Mouse (Mus musculus) embryonic facial prominence, embryonic 11.5 days (tissue): ENCODE measurements around the gene Usp22. TPM values are rescaled to one million over a fixed set of nuclear protein-coding genes. Genes with fewer than 3 reads are reported as not detected.

ENCODE experiments used
- ATAC-seq: fragments of 200-750 bp; cut with Nextera tagmentation; replicated peaks from 2 replicates; pipeline ENCODE4 v1.8.0; 2017; ENCODE audit warnings: low read depth; ENCODE audit not compliant: insufficient number of reproducible peaks, low FRiP score, low TSS enrichment
- DNase-seq: peaks from one replicate; pipeline ENCODE4 v3.0.0-alpha.2; 2015; ENCODE audit warnings: low spot score
- H3K27ac ChIP-seq: fragments of 300-500 bp; sonication (generic); replicated peaks from 2 replicates; pipeline ENCODE4 v1.5.1; 2014; ENCODE audit warnings: mild to moderate bottlenecking, low read depth, low read length, control low read depth
- H3K27me3 ChIP-seq: fragments of 300-500 bp; sonication (generic); 2 replicates; pipeline ENCODE4 v1.6.1; 2014; ENCODE audit warnings: mild to moderate bottlenecking, low read length, moderate library complexity, mixed read lengths; ENCODE audit not compliant: control insufficient read depth, insufficient read depth
- H3K36me3 ChIP-seq: fragments of 300-500 bp; sonication (generic); replicated peaks from 2 replicates; pipeline ENCODE4 v1.6.1; 2014; ENCODE audit warnings: low read depth, mild to moderate bottlenecking, low read length, moderate library complexity, mixed read lengths; ENCODE audit not compliant: control insufficient read depth, insufficient read depth
- H3K4me1 ChIP-seq: fragments of 300-500 bp; sonication (generic); 2 replicates; pipeline ENCODE4 v1.6.1; 2014; ENCODE audit warnings: low read length, mixed read lengths; ENCODE audit not compliant: control insufficient read depth, insufficient read depth
- H3K4me2 ChIP-seq: fragments of 300-500 bp; sonication (generic); 2 replicates; pipeline ENCODE4 v1.6.1; 2014; ENCODE audit warnings: low read depth, mild to moderate bottlenecking, control low read depth, low read length, moderate library complexity
- H3K4me3 ChIP-seq: fragments of 300-500 bp; sonication (generic); 2 replicates; pipeline ENCODE4 v1.5.1; 2014; ENCODE audit warnings: low read depth, low read length, control low read depth
- H3K9ac ChIP-seq: fragments of 300-500 bp; sonication (generic); replicated peaks from 2 replicates; pipeline ENCODE4 v1.6.1; 2014; ENCODE audit warnings: mild to moderate bottlenecking, control low read depth, low read length
- H3K9me3 ChIP-seq: fragments of 300-500 bp; sonication (generic); replicated peaks from 2 replicates; pipeline ENCODE4 v1.6.1; 2016; ENCODE audit warnings: mild to moderate bottlenecking, low read length, inconsistent platforms, mixed read lengths; ENCODE audit not compliant: control insufficient read depth
- WGBS: fragments of 180-500 bp; shearing (Covaris S2); extraction: QIAGEN DNeasy Blood & Tissue Kit; methylation state at CpG from one replicate; pipeline ENCODE4 v1.1.7; 2014; 5-methylcytosine and 5-hydroxymethylcytosine counted together
- polyA plus RNA-seq: library from polyadenylated mRNA; unstranded; fragments of >200 nt; fragmentation: Nextera tagmentation; extraction: Ambion mirVana; gene quantifications from 2 replicates; pipeline ENCODE4 v1.2.1, GENCODE M21; 2014

Gene Usp22
- polyA plus RNA-seq, 1 experiment from 2014 or later: 222 TPM

DNA sequence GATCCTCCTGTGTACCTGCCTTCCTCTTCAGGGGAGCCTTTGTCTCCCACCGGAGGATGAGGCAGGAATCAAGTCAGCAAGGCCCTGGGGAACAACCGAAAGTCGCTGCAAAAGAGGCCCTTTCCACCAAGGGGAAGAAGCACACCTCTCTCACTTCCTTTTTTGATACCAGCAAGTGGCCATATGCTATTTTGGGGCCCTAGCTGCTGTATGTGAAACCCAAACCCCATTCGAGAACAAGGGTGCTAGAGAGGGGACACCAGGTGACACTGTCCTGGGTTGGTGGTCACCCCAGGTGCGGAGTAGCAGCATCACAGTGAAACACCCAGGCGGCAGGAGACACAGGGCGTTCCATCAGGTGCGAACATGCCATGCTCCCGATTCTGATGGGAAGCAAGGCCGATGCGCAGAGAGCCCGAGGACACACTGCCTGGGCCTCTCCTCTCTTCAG is 65.9 kb downstream of the Usp22 start:
- no peaks in the 10 kb centered on the region for H3K27me3 ChIP-seq
- no peaks in the 10 kb centered on the region for H3K9me3 ChIP-seq
- H3K4me3 ChIP-seq: no peak overlapping the region
- WGBS: 87% methylated on average over 12 of the region's 12 CpGs
- no peak overlapping the region for H3K4me2 ChIP-seq
- H3K4me1 ChIP-seq: no peaks in the 10 kb centered on the region
- no peaks in the 10 kb centered on the region for H3K36me3 ChIP-seq
- H3K9ac ChIP-seq: no peak overlapping the region
- no peak overlapping the region for H3K27ac ChIP-seq
- DNase-seq: no peak
- no peak for ATAC-seq

DNA sequence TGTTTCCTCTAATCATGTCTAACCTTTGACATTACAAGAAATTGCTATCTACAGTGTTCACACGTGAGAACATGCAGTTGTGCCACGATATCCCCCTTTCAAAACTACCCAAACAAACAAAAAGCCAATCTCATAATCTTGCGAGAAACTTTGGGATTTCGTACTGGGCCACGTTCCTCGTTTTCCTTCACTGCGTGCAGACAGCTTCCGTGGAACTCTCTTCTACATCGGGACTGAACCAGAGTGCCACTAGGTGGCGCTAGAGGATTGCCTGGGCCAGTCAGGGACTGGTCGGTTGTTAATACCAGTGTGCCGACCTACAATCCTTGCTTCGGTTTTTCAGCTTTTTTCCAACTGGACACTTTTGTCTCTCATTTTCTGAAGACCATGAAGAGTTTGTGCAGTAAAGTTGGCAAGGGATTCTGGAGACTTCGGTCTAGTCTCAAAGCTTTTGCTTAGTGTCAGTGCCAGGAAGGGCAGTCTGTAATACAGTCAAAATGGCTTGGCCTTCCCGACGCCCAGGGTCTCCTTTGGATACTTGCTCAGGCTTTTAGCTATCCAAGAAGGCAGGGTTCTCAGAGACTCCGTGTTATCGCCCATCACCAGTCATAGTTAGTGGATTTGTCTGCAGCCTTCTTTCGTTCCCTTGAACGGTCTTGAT is 70.5 kb downstream of the Usp22 start:
- no peaks in the 10 kb centered on the region for H3K36me3 ChIP-seq
- no peak overlapping the region for H3K4me3 ChIP-seq
- no peaks in the 10 kb centered on the region for H3K27me3 ChIP-seq
- no peaks in the 10 kb centered on the region for H3K4me1 ChIP-seq
- no peak overlapping the region for H3K9ac ChIP-seq
- no peak overlapping the region for H3K4me2 ChIP-seq
- H3K9me3 ChIP-seq: no peaks in the 10 kb centered on the region
- ATAC-seq: peak; percentile 89; the same call in 1 of the 2 replicates
- peak; percentile 96 for DNase-seq
- H3K27ac ChIP-seq: no peak overlapping the region
- 20% methylated on average over 20 of the region's 20 CpGs for WGBS

DNA sequence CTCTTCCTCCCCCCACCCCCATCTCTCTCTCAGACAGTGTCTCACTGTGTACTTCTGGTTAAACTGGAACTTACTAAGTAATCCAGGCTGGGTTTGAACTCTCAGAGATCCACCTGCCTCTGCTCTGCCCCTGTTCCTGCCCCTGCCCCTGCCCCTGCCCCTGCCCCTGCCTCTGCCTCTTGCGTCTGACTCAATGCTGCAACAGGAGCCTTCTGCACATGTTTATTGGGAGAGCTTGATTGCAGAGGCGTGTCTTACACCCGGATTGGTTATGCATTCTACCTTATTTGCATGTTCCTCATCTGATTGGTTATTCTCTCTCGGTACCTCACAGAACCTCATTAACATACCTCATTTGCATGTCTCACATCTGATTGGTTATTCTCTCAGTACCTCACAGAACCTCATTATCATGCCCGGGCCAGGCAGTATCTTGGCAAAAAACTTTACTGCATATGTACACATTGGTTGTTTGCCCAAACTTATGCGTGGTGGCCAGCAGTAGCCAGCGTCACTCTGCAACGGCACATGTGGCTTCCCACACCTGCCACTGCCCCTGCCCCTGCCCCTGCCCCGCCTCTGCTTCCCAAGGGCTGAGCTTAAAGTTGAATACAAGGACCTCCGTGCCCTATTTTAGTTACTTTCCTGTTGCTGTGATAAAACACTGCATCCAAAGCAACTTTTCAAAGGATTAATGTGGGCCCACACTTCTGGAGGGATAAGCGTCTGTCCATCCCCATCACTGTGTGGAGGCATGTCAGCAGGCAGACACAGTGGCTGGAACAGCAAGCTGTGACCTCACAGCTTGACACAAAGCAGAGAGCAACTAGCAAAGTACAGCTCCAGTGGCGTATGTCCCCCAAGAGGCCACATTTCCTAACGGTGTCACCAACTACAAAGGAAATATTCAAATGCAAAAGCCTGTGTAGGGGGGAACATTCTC is 72.2 kb downstream of the Usp22 start:
- no peak for ATAC-seq
- no peaks in the 10 kb centered on the region for H3K9me3 ChIP-seq

More for the DNA sequence above, 72.2 kb downstream of the Usp22 start:
- Histone ChIP-seq H3K9ac (no peak overlapping the region), H3K4me3 (no peak overlapping the region), H3K4me1 (no peaks in the 10 kb centered on the region), H3K27me3 (no peaks in the 10 kb centered on the region), H3K4me2 (no peak overlapping the region), H3K36me3 (no peaks in the 10 kb centered on the region), H3K27ac (no peak overlapping the region)
- 67% methylated on average over 12 of the region's 13 CpGs for WGBS
- no peak for DNase-seq

Other genes with a start within 250 kb of the Usp22 start
- 50.4 and 58.1 TPM in 2 replicates for gene Map2k3, start 243.0 kb downstream of the Usp22 start, polyA plus RNA-seq
- 2.4 and 2.7 TPM in 2 replicates for gene Kcnj12, start 152.5 kb downstream of the Usp22 start, polyA plus RNA-seq
- gene Tnfrsf13b, start 48.3 kb downstream of the Usp22 start, polyA plus RNA-seq: 0.81 and 1.5 TPM in 2 replicates
- not detected in 2 replicates for gene Aldh3a1, start 32.5 kb upstream of the Usp22 start, polyA plus RNA-seq
- gene Aldh3a2, start 92.4 kb upstream of the Usp22 start, polyA plus RNA-seq: 22.4 and 24.2 TPM in 2 replicates
- gene Slc47a2, start 167.8 kb upstream of the Usp22 start, polyA plus RNA-seq: not detected in 2 replicates
- 0.18 and 0.48 TPM in 2 replicates for gene Slc47a1, start 203.3 kb upstream of the Usp22 start, polyA plus RNA-seq